Mouse (Mus musculus) heart, embryonic 14.5 days (tissue): ENCODE results near the gene Cnot8. TPM values are rescaled to one million over a fixed set of nuclear protein-coding genes. Genes with fewer than 3 reads are reported as not detected.

ENCODE experiments used
- ATAC-seq: fragments of 200-750 bp; cut with Nextera tagmentation; 2 replicates; pipeline ENCODE4 v1.8.0; 2017; ENCODE audit warnings: low read depth, moderate TSS enrichment; ENCODE audit not compliant: insufficient number of reproducible peaks, insufficient read depth, low FRiP score
- H3K27ac ChIP-seq, 2 experiments: fragments of 200-500 bp in 1 of 2; fragments of 300-500 bp in 1 of 2; sonication (generic) in 1 of 2; replicated peaks in 1 of 2; 2 replicates each; pipeline ENCODE4 v1.5.1; 2012 to 2014; ENCODE audit warnings: low read depth in 2 of 2, low read length in 2 of 2, control low read depth in 1 of 2, mild to moderate bottlenecking in 1 of 2, mixed read lengths in 1 of 2; ENCODE audit not compliant: control insufficient read depth in 1 of 2, insufficient read depth in 1 of 2
- H3K27me3 ChIP-seq: fragments of 300-500 bp; sonication (generic); 2 replicates; pipeline ENCODE4 v1.6.1; 2014; ENCODE audit warnings: mild to moderate bottlenecking, low read length, control low read depth; ENCODE audit not compliant: control insufficient read depth, insufficient read depth
- H3K36me3 ChIP-seq: fragments of 300-500 bp; sonication (generic); 2 replicates; pipeline ENCODE4 v1.6.1; 2014; ENCODE audit warnings: mild to moderate bottlenecking, control low read depth, low read length, mixed read lengths; ENCODE audit not compliant: control insufficient read depth, insufficient read depth
- H3K4me1 ChIP-seq, 2 experiments: fragments of 200-500 bp in 1 of 2; fragments of 300-500 bp in 1 of 2; sonication (generic) in 1 of 2; 2 replicates each; pipeline ENCODE4 v1.6.1; 2012 to 2014; ENCODE audit warnings: low read length in 2 of 2, control low read depth in 1 of 2, mixed read lengths in 1 of 2; ENCODE audit not compliant: control insufficient read depth in 2 of 2, insufficient read depth in 2 of 2
- H3K4me2 ChIP-seq: fragments of 300-500 bp; sonication (generic); 2 replicates; pipeline ENCODE4 v1.6.1; 2014; ENCODE audit warnings: mild to moderate bottlenecking, low read length
- H3K4me3 ChIP-seq, 2 experiments: fragments of 200-500 bp in 1 of 2; fragments of 300-500 bp in 1 of 2; sonication (generic) in 1 of 2; 2 replicates each; pipeline ENCODE4 v1.5.1; 2012 to 2014; ENCODE audit warnings: low read length in 2 of 2, mild to moderate bottlenecking in 2 of 2, control low read depth in 1 of 2, low read depth in 1 of 2, moderate library complexity in 1 of 2; ENCODE audit not compliant: control insufficient read depth in 1 of 2, insufficient read depth in 1 of 2
- H3K9ac ChIP-seq: fragments of 300-500 bp; sonication (generic); 2 replicates; pipeline ENCODE4 v1.6.1; 2014; ENCODE audit warnings: mild to moderate bottlenecking, low read length
- H3K9me3 ChIP-seq: fragments of 300-500 bp; sonication (generic); 2 replicates; pipeline ENCODE4 v1.6.1; 2016; ENCODE audit warnings: low read length, control low read depth; ENCODE audit not compliant: control insufficient read depth
- WGBS: fragments of 180-500 bp; shearing (Covaris S2); extraction: QIAGEN DNeasy Blood & Tissue Kit; methylation state at CpG from one replicate; pipeline ENCODE4 v1.1.7; 2014; 5-methylcytosine and 5-hydroxymethylcytosine counted together
- polyA plus RNA-seq: library from polyadenylated mRNA; unstranded; fragments of >200 nt; fragmentation: Nextera tagmentation; extraction: Ambion mirVana; gene quantifications from 2 replicates; pipeline ENCODE4 v1.2.1, GENCODE M21; 2014

Gene Cnot8
- polyA plus RNA-seq, 1 experiment from 2014 or later = 76.4 TPM

- no peak for ATAC-seq
Observed at GRCm38 (mm10) chr11:58135296-58135695, 31.3 kb downstream of the Cnot8 start.

DNA sequence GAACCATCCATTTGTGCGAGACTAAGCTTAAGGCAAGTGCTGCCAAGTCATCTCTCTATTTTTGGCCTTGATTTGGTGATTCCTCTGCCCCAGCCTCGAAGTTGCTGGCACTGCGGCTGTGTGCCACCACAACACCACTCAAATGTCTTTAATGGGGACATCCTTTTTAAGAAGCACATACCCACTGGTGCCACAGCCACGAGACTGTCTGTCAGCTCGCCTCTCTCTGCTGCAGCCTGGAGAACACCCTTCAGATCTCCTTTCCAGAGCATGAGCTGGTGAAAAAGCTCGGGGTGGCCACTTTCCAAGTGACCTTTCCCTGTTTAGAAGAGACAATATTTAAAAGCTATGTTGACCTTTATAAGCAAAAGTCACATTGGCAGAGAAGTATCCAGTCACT, 32.7 kb downstream of the Cnot8 start:
- Histone ChIP-seq H3K4me2 (no peak overlapping the region), H3K4me3 (no peak overlapping the region), H3K27ac (no peak overlapping the region), H3K9ac (no peak overlapping the region), H3K9me3 (no peaks in the 10 kb centered on the region), H3K27me3 (no peaks in the 10 kb centered on the region), H3K36me3 (peaks cover 98% of the 10 kb centered on the region), H3K4me1 (no peaks in the 10 kb centered on the region)
- no peak for ATAC-seq
- 79% methylated on average over 6 of the region's 6 CpGs for WGBS

More at GRCm38 (mm10) chr11:58135296-58135695, 31.3 kb downstream of the Cnot8 start:
- no peak overlapping the region for H3K4me2 ChIP-seq
- no peaks in the 10 kb centered on the region for H3K9me3 ChIP-seq
- no peaks in the 10 kb centered on the region for H3K27me3 ChIP-seq
- peaks cover 98% of the 10 kb centered on the region for H3K36me3 ChIP-seq
- H3K9ac ChIP-seq = no peak overlapping the region
- no peak overlapping the region for H3K4me3 ChIP-seq
- H3K4me1 ChIP-seq = no peaks in the 10 kb centered on the region
- no peak overlapping the region for H3K27ac ChIP-seq

DNA sequence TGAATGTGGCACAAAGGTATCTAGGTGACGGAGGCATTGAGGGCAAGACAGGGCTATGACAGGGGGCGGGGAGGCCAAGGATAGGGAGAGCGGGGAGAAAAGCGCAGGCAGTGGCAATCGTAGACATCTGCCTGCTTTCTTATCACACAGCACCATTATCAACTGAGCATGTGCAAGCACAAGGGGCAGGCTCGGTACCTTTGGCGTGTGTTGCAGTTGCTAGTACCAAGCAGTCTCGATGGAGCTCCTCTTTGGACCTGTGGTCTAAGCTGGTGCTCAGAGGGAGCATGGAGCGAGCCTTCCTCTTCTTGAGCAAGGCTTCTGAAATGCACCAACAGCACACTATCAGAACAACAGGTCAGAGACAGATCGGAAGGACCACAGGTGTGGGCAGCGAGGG, 34.9 kb downstream of the Cnot8 start:
- WGBS = 85% methylated on average over 11 of the region's 11 CpGs
- peaks cover 90% of the 10 kb centered on the region for H3K36me3 ChIP-seq
- H3K4me1 ChIP-seq = no peaks in the 10 kb centered on the region
- no peaks in the 10 kb centered on the region for H3K27me3 ChIP-seq
- H3K27ac ChIP-seq = no peak overlapping the region
- H3K4me2 ChIP-seq = no peak overlapping the region
- no peak for ATAC-seq
- H3K9ac ChIP-seq = no peak overlapping the region
- H3K9me3 ChIP-seq = no peaks in the 10 kb centered on the region
- H3K4me3 ChIP-seq = no peak overlapping the region

DNA sequence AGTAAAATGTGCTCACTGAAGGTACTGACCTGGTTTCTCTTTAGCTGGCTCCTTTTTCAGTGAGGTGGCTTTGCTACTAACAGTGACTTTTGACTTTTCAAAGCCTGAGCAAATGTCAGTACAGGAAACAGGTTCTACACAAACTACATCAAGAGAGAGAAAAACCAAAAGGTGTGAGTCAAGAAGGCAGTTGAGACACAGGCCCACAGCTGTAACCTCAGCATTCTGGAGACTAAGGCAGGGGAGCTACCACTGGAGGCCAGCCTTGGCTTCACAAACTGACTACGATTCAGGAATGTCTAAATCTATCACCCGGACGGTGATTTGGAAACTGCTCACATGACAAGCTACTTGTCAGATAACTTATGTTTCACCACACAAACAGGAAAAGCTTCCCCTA, 35.5 kb downstream of the Cnot8 start:
- no peak overlapping the region for H3K4me3 ChIP-seq
- H3K4me2 ChIP-seq = no peak overlapping the region
- H3K27me3 ChIP-seq = no peaks in the 10 kb centered on the region
- no peaks in the 10 kb centered on the region for H3K9me3 ChIP-seq
- ATAC-seq = no peak
- no peak overlapping the region for H3K27ac ChIP-seq
- H3K36me3 ChIP-seq = peaks cover 90% of the 10 kb centered on the region
- H3K4me1 ChIP-seq = no peaks in the 10 kb centered on the region
- no peak overlapping the region for H3K9ac ChIP-seq
- WGBS = 42% methylated on average over 3 of the region's 3 CpGs

DNA sequence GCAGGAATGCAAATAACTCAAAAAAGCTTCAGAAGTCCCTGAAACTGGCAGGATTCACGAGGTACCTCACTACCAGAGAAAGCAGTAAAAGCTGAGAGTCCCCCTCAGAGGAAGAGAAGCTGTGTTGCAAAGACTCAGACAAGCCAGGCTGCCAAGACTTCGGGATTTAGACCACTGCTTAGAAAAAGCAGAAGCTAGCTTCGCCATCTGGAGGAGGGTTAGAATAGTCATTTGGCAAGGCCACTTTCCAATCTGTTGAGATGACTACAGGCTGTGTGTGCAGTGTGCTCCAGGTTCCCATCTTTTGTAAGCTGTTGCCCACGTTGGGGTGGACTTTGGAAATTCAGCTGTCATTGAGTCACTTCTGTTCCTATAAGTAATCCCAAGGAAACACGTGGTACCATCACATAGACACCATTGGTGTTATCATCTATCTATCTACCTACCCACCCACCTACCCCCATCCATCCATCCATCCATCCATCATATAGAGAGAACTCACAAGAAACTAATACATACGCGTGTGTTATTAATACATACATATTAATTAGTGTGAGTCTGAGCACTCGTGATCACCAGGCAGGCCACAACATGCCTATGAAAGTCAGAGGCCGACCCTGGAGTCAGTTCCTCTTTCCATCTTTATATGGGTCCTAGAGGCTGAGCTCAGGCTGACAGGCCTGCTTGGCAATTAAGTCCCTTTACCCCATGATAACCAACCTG, 39.9 kb downstream of the Cnot8 start:
- no peak for ATAC-seq
- no peak overlapping the region for H3K4me3 ChIP-seq
- H3K9ac ChIP-seq = no peak overlapping the region
- H3K4me2 ChIP-seq = no peak overlapping the region
- H3K4me1 ChIP-seq = 0 out of 4 replicates have a peak, but pooled peaks cover 2 to 3% of the 10 kb centered on the region in 2 experiments
- H3K36me3 ChIP-seq = peaks cover 89% of the 10 kb centered on the region
- H3K9me3 ChIP-seq = no peaks in the 10 kb centered on the region
- no peaks in the 10 kb centered on the region for H3K27me3 ChIP-seq
- H3K27ac ChIP-seq = no peak overlapping the region
- WGBS = 89% methylated on average over 9 of the region's 9 CpGs

- Histone ChIP-seq H3K4me2 (no peak overlapping the region), H3K27me3 (no peaks in the 10 kb centered on the region), H3K36me3 (peaks cover 91% of the 10 kb centered on the region), H3K27ac (no peak overlapping the region), H3K4me3 (no peak overlapping the region), H3K9me3 (no peaks in the 10 kb centered on the region), H3K9ac (no peak overlapping the region), H3K4me1 (0 out of 4 replicates have a peak, but pooled peaks cover 2 to 3% of the 10 kb centered on the region in 2 experiments)
- ATAC-seq = no peak
- 53% methylated on average over 5 of the region's 5 CpGs for WGBS
Observed at GRCm38 (mm10) chr11:58146241-58146640, 42.3 kb downstream of the Cnot8 start.

GRCm38 (mm10) chr11:58155458-58155857, 51.5 kb downstream of the Cnot8 start:
- Histone ChIP-seq H3K27me3 (no peaks in the 10 kb centered on the region), H3K4me1 (peaks cover 2 to 5% of the 10 kb centered on the region in 2 experiments; a peak in 3 of 4 replicates), H3K9ac (0 out of 2 replicates have a peak overlapping the region, but pooled peaks have one; percentile 21), H3K27ac (peak overlapping the region in 1 of 2 experiments; percentile 17; a peak in 1 of 4 replicates), H3K4me3 (no peak overlapping the region), H3K9me3 (no peaks in the 10 kb centered on the region), H3K4me2 (no peak overlapping the region), H3K36me3 (peaks cover 83% of the 10 kb centered on the region)
- 51% methylated on average over 9 of the region's 9 CpGs for WGBS
- ATAC-seq = no peak

GRCm38 (mm10) chr11:58156871-58157270, 52.9 kb downstream of the Cnot8 start:
- peaks cover 85% of the 10 kb centered on the region for H3K36me3 ChIP-seq
- no peak overlapping the region for H3K4me2 ChIP-seq
- no peak overlapping the region for H3K27ac ChIP-seq
- WGBS = 86% methylated on average over 3 of the region's 3 CpGs
- no peak overlapping the region for H3K9ac ChIP-seq
- no peaks in the 10 kb centered on the region for H3K9me3 ChIP-seq
- H3K4me1 ChIP-seq = peaks cover 2 to 5% of the 10 kb centered on the region in 2 experiments; a peak in 3 of 4 replicates
- H3K27me3 ChIP-seq = no peaks in the 10 kb centered on the region
- ATAC-seq = no peak
- no peak overlapping the region for H3K4me3 ChIP-seq
